Mouse (Mus musculus): ENCODE data around the gene Top1. TPM values are rescaled to one million over a fixed set of nuclear protein-coding genes. Genes with fewer than 3 reads are reported as not detected.

Gene Top1
- polyA plus RNA-seq, 1 experiment from 2014 or later = 48.6 TPM

- WGBS = 53% methylated on average over 5 of the region's 5 CpGs
- Histone ChIP-seq H3K9me3 (ENCODE audit: control insufficient read depth, low read length) (no peaks in the 10 kb centered on the region), H3K27me3 (ENCODE audit: control insufficient read depth, insufficient read depth, low read length) (no peaks in the 10 kb centered on the region), H3K36me3 (ENCODE audit: control insufficient read depth, insufficient read depth, low read length) (peaks cover 23% of the 10 kb centered on the region), H3K9ac (ENCODE audit: low read length) (no peak overlapping the region), H3K4me2 (ENCODE audit: low read length) (no peak overlapping the region), H3K4me1 (ENCODE audit: control insufficient read depth in 2 of 2, insufficient read depth in 2 of 2, low read length in 2 of 2) (peaks cover 51 to 87% of the 10 kb centered on the region in 2 experiments), H3K4me3 (ENCODE audit: control insufficient read depth in 1 of 2, insufficient read depth in 1 of 2, low read depth in 1 of 2, low read length in 2 of 2) (no peak overlapping the region), H3K27ac (replicated peaks in 1 of 2; ENCODE audit: control insufficient read depth in 1 of 2, insufficient read depth in 1 of 2, low read depth in 2 of 2, low read length in 2 of 2) (0 out of 4 replicates have a peak overlapping the region, but pooled peaks of 1 of the 2 experiments have one; percentile 11)
- no peak for ATAC-seq (ENCODE audit: insufficient number of reproducible peaks, insufficient read depth, low FRiP score, low read depth)
Measured at GRCm38 (mm10) chr2:160738354-160738753, 92.7 kb downstream of the Top1 start.

GRCm38 (mm10) chr2:160739647-160740356, 94.1 kb downstream of the Top1 start:
- H3K27me3 ChIP-seq (ENCODE audit: control insufficient read depth, insufficient read depth, low read length) = no peaks in the 10 kb centered on the region
- ATAC-seq (ENCODE audit: insufficient number of reproducible peaks, insufficient read depth, low FRiP score, low read depth) = no peak
- peaks cover 23% of the 10 kb centered on the region for H3K36me3 ChIP-seq (ENCODE audit: control insufficient read depth, insufficient read depth, low read length)
- peaks cover 53 to 87% of the 10 kb centered on the region in 2 experiments for H3K4me1 ChIP-seq (ENCODE audit: control insufficient read depth in 2 of 2, insufficient read depth in 2 of 2, low read length in 2 of 2)
- peak overlapping the region; percentile 23; the same call in 1 of the 2 replicates for H3K9ac ChIP-seq (ENCODE audit: low read length)
- no peaks in the 10 kb centered on the region for H3K9me3 ChIP-seq (ENCODE audit: control insufficient read depth, low read length)
- no peak overlapping the region for H3K4me3 ChIP-seq (ENCODE audit: control insufficient read depth in 1 of 2, insufficient read depth in 1 of 2, low read depth in 1 of 2, low read length in 2 of 2)
- H3K4me2 ChIP-seq (ENCODE audit: low read length) = no peak overlapping the region
- 43% methylated on average over 2 of the region's 2 CpGs for WGBS
- peak overlapping the region; percentile 57 to 77 for H3K27ac ChIP-seq (replicated peaks in 1 of 2; ENCODE audit: control insufficient read depth in 1 of 2, insufficient read depth in 1 of 2, low read depth in 2 of 2, low read length in 2 of 2)

GRCm38 (mm10) chr2:160740521-160741156, 95.0 kb downstream of the Top1 start:
- ATAC-seq (ENCODE audit: insufficient number of reproducible peaks, insufficient read depth, low FRiP score, low read depth) = no peak
- Histone ChIP-seq H3K9ac (ENCODE audit: low read length) (no peak overlapping the region), H3K4me1 (ENCODE audit: control insufficient read depth in 2 of 2, insufficient read depth in 2 of 2, low read length in 2 of 2) (peaks cover 52 to 88% of the 10 kb centered on the region in 2 experiments), H3K4me2 (ENCODE audit: low read length) (no peak overlapping the region), H3K27ac (replicated peaks in 1 of 2; ENCODE audit: control insufficient read depth in 1 of 2, insufficient read depth in 1 of 2, low read depth in 2 of 2, low read length in 2 of 2) (peak overlapping the region; percentile 34 to 77; a peak in 3 of 4 replicates), H3K27me3 (ENCODE audit: control insufficient read depth, insufficient read depth, low read length) (no peaks in the 10 kb centered on the region), H3K36me3 (ENCODE audit: control insufficient read depth, insufficient read depth, low read length) (peaks cover 15% of the 10 kb centered on the region), H3K4me3 (ENCODE audit: control insufficient read depth in 1 of 2, insufficient read depth in 1 of 2, low read depth in 1 of 2, low read length in 2 of 2) (no peak overlapping the region), H3K9me3 (ENCODE audit: control insufficient read depth, low read length) (no peaks in the 10 kb centered on the region)
- 77% methylated on average over 11 of the region's 11 CpGs for WGBS

- Histone ChIP-seq H3K4me2 (ENCODE audit: low read length) (no peak overlapping the region), H3K27ac (replicated peaks in 1 of 2; ENCODE audit: control insufficient read depth in 1 of 2, insufficient read depth in 1 of 2, low read depth in 2 of 2, low read length in 2 of 2) (peak overlapping the region; percentile 34 to 71), H3K9me3 (ENCODE audit: control insufficient read depth, low read length) (no peaks in the 10 kb centered on the region), H3K36me3 (ENCODE audit: control insufficient read depth, insufficient read depth, low read length) (peaks cover 15% of the 10 kb centered on the region; the same call in 1 of the 2 replicates), H3K4me1 (ENCODE audit: control insufficient read depth in 2 of 2, insufficient read depth in 2 of 2, low read length in 2 of 2) (peaks cover 55 to 86% of the 10 kb centered on the region in 2 experiments), H3K4me3 (ENCODE audit: control insufficient read depth in 1 of 2, insufficient read depth in 1 of 2, low read depth in 1 of 2, low read length in 2 of 2) (no peak overlapping the region), H3K27me3 (ENCODE audit: control insufficient read depth, insufficient read depth, low read length) (no peaks in the 10 kb centered on the region), H3K9ac (ENCODE audit: low read length) (no peak overlapping the region)
- no peak for ATAC-seq (ENCODE audit: insufficient number of reproducible peaks, insufficient read depth, low FRiP score, low read depth)
- 56% methylated on average over 3 of the region's 3 CpGs for WGBS
Measured at GRCm38 (mm10) chr2:160741580-160741979, 95.9 kb downstream of the Top1 start.

DNA sequence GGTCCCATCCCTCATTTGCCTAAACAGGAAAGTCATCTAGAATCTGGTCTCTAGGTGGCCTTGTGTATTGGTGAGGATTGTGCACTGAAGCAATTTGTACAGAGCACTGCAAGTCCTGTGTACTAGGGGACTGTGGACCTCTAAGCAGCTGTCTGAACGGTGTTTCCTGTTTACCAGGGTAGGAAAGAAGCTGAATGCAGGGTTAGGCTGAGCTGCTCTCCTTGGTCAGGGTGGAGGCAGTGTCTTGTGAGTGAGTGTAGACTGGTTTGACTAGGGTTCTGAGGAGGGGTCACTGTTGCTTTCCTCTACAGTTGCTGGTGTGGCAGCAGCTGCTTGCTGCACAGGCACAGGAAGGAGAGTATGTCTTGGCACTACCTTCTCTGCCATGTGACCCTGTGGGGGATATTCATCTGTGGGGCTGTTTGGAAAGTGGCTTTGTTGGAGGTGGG, 96.5 kb downstream of the Top1 start:
- 0 out of 2 replicates have a peak overlapping the region, but pooled peaks have one; percentile 23 for H3K4me2 ChIP-seq (ENCODE audit: low read length)
- peaks cover 59 to 86% of the 10 kb centered on the region in 2 experiments for H3K4me1 ChIP-seq (ENCODE audit: control insufficient read depth in 2 of 2, insufficient read depth in 2 of 2, low read length in 2 of 2)
- H3K9ac ChIP-seq (ENCODE audit: low read length) = 0 out of 2 replicates have a peak overlapping the region, but pooled peaks have one; percentile 17
- ATAC-seq (ENCODE audit: insufficient number of reproducible peaks, insufficient read depth, low FRiP score, low read depth) = no peak
- 45% methylated on average over 1 of the region's 1 CpGs for WGBS
- H3K27ac ChIP-seq (replicated peaks in 1 of 2; ENCODE audit: control insufficient read depth in 1 of 2, insufficient read depth in 1 of 2, low read depth in 2 of 2, low read length in 2 of 2) = peak overlapping the region; percentile 39 to 71
- no peaks in the 10 kb centered on the region for H3K27me3 ChIP-seq (ENCODE audit: control insufficient read depth, insufficient read depth, low read length)
- H3K36me3 ChIP-seq (ENCODE audit: control insufficient read depth, insufficient read depth, low read length) = peaks cover 16% of the 10 kb centered on the region
- H3K9me3 ChIP-seq (ENCODE audit: control insufficient read depth, low read length) = no peaks in the 10 kb centered on the region
- H3K4me3 ChIP-seq (ENCODE audit: control insufficient read depth in 1 of 2, insufficient read depth in 1 of 2, low read depth in 1 of 2, low read length in 2 of 2) = no peak overlapping the region

DNA sequence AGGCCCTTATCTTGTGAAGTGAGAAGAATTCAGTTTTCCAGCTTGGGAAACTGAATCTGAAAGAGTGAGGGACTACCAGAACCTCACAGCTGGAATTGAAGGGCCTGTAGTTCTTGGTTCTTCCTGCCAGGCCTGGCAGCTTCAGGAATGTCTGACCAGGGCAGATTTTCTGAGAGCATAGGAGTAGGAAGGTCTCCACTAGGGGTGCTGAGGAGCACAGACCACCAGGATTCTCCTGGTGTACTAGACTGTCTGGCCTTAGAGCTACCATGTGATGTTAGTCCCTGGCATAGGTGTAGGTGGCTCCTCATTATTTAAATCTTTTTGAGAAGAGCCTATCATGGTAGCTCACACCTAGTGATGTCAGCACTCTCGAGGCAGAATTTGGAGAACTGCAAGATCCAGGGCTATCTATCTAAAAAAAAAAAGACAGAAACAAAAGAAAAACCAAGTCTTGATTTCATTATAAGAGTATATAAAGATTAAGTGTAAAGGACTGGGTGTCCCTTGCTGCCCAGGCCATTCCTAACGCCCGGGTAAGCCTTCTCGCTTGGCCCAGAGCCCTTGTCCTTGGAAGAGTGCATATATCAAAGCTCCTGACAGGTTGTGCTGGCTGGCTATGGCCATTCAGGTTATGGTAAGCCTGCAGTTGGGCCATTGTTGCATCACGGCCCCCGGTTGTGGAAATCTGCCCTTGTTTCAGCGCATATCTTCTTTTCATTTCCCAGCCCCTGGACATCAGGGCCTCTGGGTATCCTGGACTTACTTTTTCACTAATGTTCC, 98.5 kb downstream of the Top1 start:
- no peak overlapping the region for H3K4me3 ChIP-seq (ENCODE audit: control insufficient read depth in 1 of 2, insufficient read depth in 1 of 2, low read depth in 1 of 2, low read length in 2 of 2)
- peak overlapping the region in 1 of 2 experiments; percentile 71; a peak in 2 of 4 replicates for H3K27ac ChIP-seq (replicated peaks in 1 of 2; ENCODE audit: control insufficient read depth in 1 of 2, insufficient read depth in 1 of 2, low read depth in 2 of 2, low read length in 2 of 2)
- peaks cover 30% of the 10 kb centered on the region for H3K36me3 ChIP-seq (ENCODE audit: control insufficient read depth, insufficient read depth, low read length)
- peaks cover 50 to 68% of the 10 kb centered on the region in 2 experiments for H3K4me1 ChIP-seq (ENCODE audit: control insufficient read depth in 2 of 2, insufficient read depth in 2 of 2, low read length in 2 of 2)
- no peaks in the 10 kb centered on the region for H3K27me3 ChIP-seq (ENCODE audit: control insufficient read depth, insufficient read depth, low read length)
- ATAC-seq (ENCODE audit: insufficient number of reproducible peaks, insufficient read depth, low FRiP score, low read depth) = no peak
- no peaks in the 10 kb centered on the region for H3K9me3 ChIP-seq (ENCODE audit: control insufficient read depth, low read length)
- 85% methylated on average over 7 of the region's 7 CpGs for WGBS
- H3K9ac ChIP-seq (ENCODE audit: low read length) = 0 out of 2 replicates have a peak overlapping the region, but pooled peaks have one; percentile 31
- H3K4me2 ChIP-seq (ENCODE audit: low read length) = no peak overlapping the region

DNA sequence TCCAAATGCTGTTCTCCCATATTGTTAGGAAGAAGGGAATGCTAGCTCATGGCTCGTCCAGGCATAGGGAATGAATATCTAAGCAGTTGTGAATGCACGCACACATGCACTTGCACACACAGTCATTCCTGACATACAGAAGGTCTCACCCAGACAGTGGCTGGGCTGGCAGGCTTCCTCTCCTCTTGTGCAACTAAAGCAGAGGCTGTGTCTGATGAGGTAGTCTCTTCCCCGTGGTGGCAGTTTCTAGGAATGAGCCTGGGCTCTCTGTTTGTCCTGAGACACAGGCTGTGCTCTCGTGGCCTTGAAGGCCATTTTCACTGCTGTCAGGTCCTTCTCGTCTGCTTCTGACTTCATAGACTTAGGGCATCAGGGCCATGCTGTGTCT, 99.1 kb downstream of the Top1 start:
- no peak for ATAC-seq (ENCODE audit: insufficient number of reproducible peaks, insufficient read depth, low FRiP score, low read depth)
- 0 out of 2 replicates have a peak overlapping the region, but pooled peaks have one; percentile 16 for H3K9ac ChIP-seq (ENCODE audit: low read length)
- H3K27ac ChIP-seq (replicated peaks in 1 of 2; ENCODE audit: control insufficient read depth in 1 of 2, insufficient read depth in 1 of 2, low read depth in 2 of 2, low read length in 2 of 2) = peak overlapping the region in 1 of 2 experiments; percentile 71; a peak in 2 of 4 replicates
- peaks cover 36% of the 10 kb centered on the region for H3K36me3 ChIP-seq (ENCODE audit: control insufficient read depth, insufficient read depth, low read length)
- peaks cover 44 to 62% of the 10 kb centered on the region in 2 experiments for H3K4me1 ChIP-seq (ENCODE audit: control insufficient read depth in 2 of 2, insufficient read depth in 2 of 2, low read length in 2 of 2)
- no peaks in the 10 kb centered on the region for H3K9me3 ChIP-seq (ENCODE audit: control insufficient read depth, low read length)
- no peaks in the 10 kb centered on the region for H3K27me3 ChIP-seq (ENCODE audit: control insufficient read depth, insufficient read depth, low read length)
- WGBS = 64% methylated on average over 5 of the region's 5 CpGs
- no peak overlapping the region for H3K4me3 ChIP-seq (ENCODE audit: control insufficient read depth in 1 of 2, insufficient read depth in 1 of 2, low read depth in 1 of 2, low read length in 2 of 2)
- H3K4me2 ChIP-seq (ENCODE audit: low read length) = no peak overlapping the region
